Mouse (Mus musculus): ENCODE measurements around the gene Kcnd3.

GRCm38 (mm10) chr3:105693327-105694080 is 241.4 kb downstream of the Kcnd3 start:
- TF ChIP-seq CTCF (IDR thresholded peaks at IDR 0.05; ENCODE audit: borderline replicate concordance, control insufficient read depth, extremely low read depth, insufficient read depth, low read length, poor library complexity) (no peak), POLR2A (IDR thresholded peaks at IDR 0.05; ENCODE audit: control insufficient read depth, extremely low read depth, insufficient read depth, low read length, poor library complexity) (no peak)

Data from thymus, adult 2 months (tissue).